Mouse (Mus musculus) frontal cortex, adult 2 months (tissue): ENCODE measurements at regions not wholly inside any gene's neighbourhood (a gene's known extent, or its start where the extent isn't known, plus 50 kb on each side); places are given as distances from the start of the nearest gene placed in this dataset.

ENCODE experiments used
- DNase-seq, 2 experiments: peaks; one replicate each; pipeline ENCODE4 v3.0.0; 2022; ENCODE audit warnings: low spot score in 1 of 2; ENCODE audit errors: extremely low spot score in 1 of 2

GRCm38 (mm10) chr19:30425627-30426026 is 123.8 kb downstream of the Dkk1 start:
- no peak for DNase-seq

GRCm38 (mm10) chr19:30427484-30427883 is 122.0 kb downstream of the Dkk1 start:
- DNase-seq = no peak

- no peak for DNase-seq
Observed at GRCm38 (mm10) chr19:30433141-30433540, 116.3 kb downstream of the Dkk1 start.

GRCm38 (mm10) chr19:30435054-30435738 is 114.3 kb downstream of the Dkk1 start:
- no peak for DNase-seq

GRCm38 (mm10) chr19:30450869-30451542 is 98.5 kb downstream of the Dkk1 start:
- DNase-seq = no peak

GRCm38 (mm10) chr19:30451543-30451920 is 97.9 kb downstream of the Dkk1 start:
- DNase-seq = no peak

- DNase-seq = no peak
Observed at GRCm38 (mm10) chr19:30452671-30453070, 96.8 kb downstream of the Dkk1 start.

GRCm38 (mm10) chr19:30483436-30483835 is 66.0 kb downstream of the Dkk1 start:
- DNase-seq = no peak

GRCm38 (mm10) chr19:30489786-30490185 is 59.7 kb downstream of the Dkk1 start:
- no peak for DNase-seq

- no peak for DNase-seq
Observed at GRCm38 (mm10) chr19:30490916-30491315, 58.5 kb downstream of the Dkk1 start.
